Mouse (Mus musculus): ENCODE measurements around the gene Wdfy1. TPM values are rescaled to one million over a fixed set of nuclear protein-coding genes. Genes with fewer than 3 reads are reported as not detected.

Wdfy1 gene
- total RNA-seq, 2 experiments from 2014 or later: 16.6 to 18.7 TPM

- no peak for DNase-seq
Observed at GRCm38 (mm10) chr1:79711147-79712126, 64.5 kb downstream of the Wdfy1 start.

- no peak for DNase-seq
Observed at GRCm38 (mm10) chr1:79710678-79711077, 65.3 kb downstream of the Wdfy1 start.

- DNase-seq: no peak
Observed at GRCm38 (mm10) chr1:79710216-79710615, 65.7 kb downstream of the Wdfy1 start.

GRCm38 (mm10) chr1:79707383-79707782 is 68.6 kb downstream of the Wdfy1 start:
- DNase-seq: no peak

GRCm38 (mm10) chr1:79706707-79707106 is 69.2 kb downstream of the Wdfy1 start:
- no peak for DNase-seq

GRCm38 (mm10) chr1:79704672-79705071 is 71.3 kb downstream of the Wdfy1 start:
- DNase-seq: no peak

- DNase-seq: no peak
Observed at GRCm38 (mm10) chr1:79703520-79703919, 72.4 kb downstream of the Wdfy1 start.

- DNase-seq: no peak
Observed at GRCm38 (mm10) chr1:79698506-79698905, 77.4 kb downstream of the Wdfy1 start.

GRCm38 (mm10) chr1:79697382-79697781 is 78.6 kb downstream of the Wdfy1 start:
- DNase-seq: peak; percentile 7

GRCm38 (mm10) chr1:79696933-79697332 is 79.0 kb downstream of the Wdfy1 start:
- no peak for DNase-seq

GRCm38 (mm10) chr1:79692482-79692881 is 83.5 kb downstream of the Wdfy1 start:
- DNase-seq: no peak

GRCm38 (mm10) chr1:79687254-79687653 is 88.7 kb downstream of the Wdfy1 start:
- no peak for DNase-seq

- no peak for DNase-seq
Observed at GRCm38 (mm10) chr1:79684027-79684426, 91.9 kb downstream of the Wdfy1 start.

- no peak for DNase-seq
Observed at GRCm38 (mm10) chr1:79682936-79683335, 93.0 kb downstream of the Wdfy1 start.

GRCm38 (mm10) chr1:79680777-79681176 is 95.2 kb downstream of the Wdfy1 start:
- DNase-seq: no peak

- no peak for DNase-seq
Observed at GRCm38 (mm10) chr1:79678117-79678684, 97.7 kb downstream of the Wdfy1 start.

- DNase-seq: no peak
Observed at GRCm38 (mm10) chr1:79675716-79676115, 100.2 kb downstream of the Wdfy1 start.

GRCm38 (mm10) chr1:79671543-79672337 is 104.2 kb downstream of the Wdfy1 start, which contains the start of gene Ap1s3:
Ap1s3 (minus strand) TSS chr1:79671972.
- peak; percentile 7 for DNase-seq

GRCm38 (mm10) chr1:79671196-79671542 is 104.8 kb downstream of the Wdfy1 start:
- DNase-seq: no peak

- no peak for DNase-seq
Observed at GRCm38 (mm10) chr1:79669419-79669974, 106.4 kb downstream of the Wdfy1 start.

GRCm38 (mm10) chr1:79664911-79665310 is 111.0 kb downstream of the Wdfy1 start:
- DNase-seq: no peak

- DNase-seq: no peak
Observed at GRCm38 (mm10) chr1:79659598-79659997, 116.3 kb downstream of the Wdfy1 start.

Measured in gastrocnemius, postnatal 10 days (tissue).